Mouse (Mus musculus) hindlimb bud, embryonic 11.5 days (tissue): ENCODE measurements at regions not wholly inside any gene's neighbourhood (a gene's known extent, or its start where the extent isn't known, plus 50 kb on each side); places are given as distances from the start of the nearest gene placed in this dataset.

ENCODE experiments used
- DNase-seq: peaks from one replicate; pipeline ENCODE4 v3.0.0-alpha.2; 2012; ENCODE audit warnings: low read depth, low spot score; ENCODE audit errors: extremely low spot score

- no peak for DNase-seq
Measured at GRCm38 (mm10) chr8:40152451-40152850, 522.4 kb upstream of the Adam24 start.

GRCm38 (mm10) chr8:40186715-40187583, 487.9 kb upstream of the Adam24 start:
- no peak for DNase-seq

- no peak for DNase-seq
Measured at GRCm38 (mm10) chr8:40187584-40187934, 487.3 kb upstream of the Adam24 start.

GRCm38 (mm10) chr8:40192266-40192665, 482.6 kb upstream of the Adam24 start:
- no peak for DNase-seq

- DNase-seq: no peak
Measured at GRCm38 (mm10) chr8:40193148-40193547, 481.7 kb upstream of the Adam24 start.

GRCm38 (mm10) chr8:40210871-40211270, 464.0 kb upstream of the Adam24 start:
- no peak for DNase-seq

GRCm38 (mm10) chr8:40223521-40223920, 451.4 kb upstream of the Adam24 start:
- no peak for DNase-seq

- no peak for DNase-seq
Measured at GRCm38 (mm10) chr8:40227262-40227661, 447.6 kb upstream of the Adam24 start.
